Mouse (Mus musculus): Measurements from ENCODE around the gene Snai3. TPM values are rescaled to one million over a fixed set of nuclear protein-coding genes. Genes with fewer than 3 reads are reported as not detected.

Gene Snai3
- polyA plus RNA-seq, 1 experiment from 2014 or later = not detected

- Histone ChIP-seq H3K4me3 (ENCODE audit: low read depth, low read length) (peak within 1 kb of the TSS; percentile 98), H3K27me3 (replicated peaks; ENCODE audit: control insufficient read depth, insufficient read depth, low read length) (no peaks in the 10 kb centered on the region), H3K4me1 (ENCODE audit: control insufficient read depth, insufficient read depth, low read length) (peaks cover 9% of the 10 kb centered on the region; the same call in 1 of the 2 replicates), H3K4me2 (ENCODE audit: low read length) (peak within 1 kb of the TSS; percentile 89), H3K9ac (ENCODE audit: low read length) (peak within 1 kb of the TSS; percentile 96), H3K9me3 (replicated peaks; ENCODE audit: control insufficient read depth, low read length) (no peaks in the 10 kb centered on the region), H3K36me3 (ENCODE audit: control insufficient read depth, insufficient read depth, low read length) (peaks cover 41% of the 10 kb centered on the region), H3K27ac (ENCODE audit: low read depth, low read length) (peak within 1 kb of the TSS; percentile 79)
- ATAC-seq (peak; percentile 97), DNase-seq (ENCODE audit: low spot score) (peak; percentile 91)
- WGBS = under 1% methylated on average over 93 of the region's 103 CpGs
Measured at GRCm38 (mm10) chr8:122475580-122476320, 15.2 kb upstream of the Snai3 start, which contains the start of the genes Rnf166 and Ctu2. Gene Rnf166 (minus strand): TSS chr8:122476064. Gene Ctu2 (plus strand): TSS chr8:122476143.

- Histone ChIP-seq H3K4me1 (ENCODE audit: control insufficient read depth, insufficient read depth, low read length) (peaks cover 9% of the 10 kb centered on the region; the same call in 1 of the 2 replicates), H3K9ac (ENCODE audit: low read length) (peak overlapping the region; percentile 96), H3K4me2 (ENCODE audit: low read length) (peak overlapping the region; percentile 89), H3K9me3 (replicated peaks; ENCODE audit: control insufficient read depth, low read length) (no peaks in the 10 kb centered on the region), H3K4me3 (ENCODE audit: low read depth, low read length) (peak overlapping the region; percentile 98), H3K36me3 (ENCODE audit: control insufficient read depth, insufficient read depth, low read length) (peaks cover 39% of the 10 kb centered on the region), H3K27ac (ENCODE audit: low read depth, low read length) (peak overlapping the region; percentile 18; the same call in 1 of the 2 replicates), H3K27me3 (replicated peaks; ENCODE audit: control insufficient read depth, insufficient read depth, low read length) (no peaks in the 10 kb centered on the region)
- WGBS = 17% methylated on average over 16 of the region's 16 CpGs
- peak; percentile 19 for DNase-seq (ENCODE audit: low spot score)
- ATAC-seq = peak; percentile 4; the same call in 1 of the 2 replicates
Measured at GRCm38 (mm10) chr8:122474951-122475560, 14.5 kb upstream of the Snai3 start.

GRCm38 (mm10) chr8:122473911-122474421 lies 13.4 kb upstream of the Snai3 start:
- peaks cover 32% of the 10 kb centered on the region for H3K36me3 ChIP-seq (ENCODE audit: control insufficient read depth, insufficient read depth, low read length)
- no peaks in the 10 kb centered on the region for H3K9me3 ChIP-seq (replicated peaks; ENCODE audit: control insufficient read depth, low read length)
- ATAC-seq (no peak), DNase-seq (ENCODE audit: low spot score) (no peak)
- H3K4me2 ChIP-seq (ENCODE audit: low read length) = no peak overlapping the region
- no peak overlapping the region for H3K27ac ChIP-seq (ENCODE audit: low read depth, low read length)
- peaks cover 9% of the 10 kb centered on the region; the same call in 1 of the 2 replicates for H3K4me1 ChIP-seq (ENCODE audit: control insufficient read depth, insufficient read depth, low read length)
- H3K4me3 ChIP-seq (ENCODE audit: low read depth, low read length) = no peak overlapping the region
- H3K9ac ChIP-seq (ENCODE audit: low read length) = no peak overlapping the region
- no peaks in the 10 kb centered on the region for H3K27me3 ChIP-seq (replicated peaks; ENCODE audit: control insufficient read depth, insufficient read depth, low read length)
- WGBS = 90% methylated on average over 8 of the region's 8 CpGs

- H3K27me3 ChIP-seq (replicated peaks; ENCODE audit: control insufficient read depth, insufficient read depth, low read length) = no peaks in the 10 kb centered on the region
- no peaks in the 10 kb centered on the region for H3K9me3 ChIP-seq (replicated peaks; ENCODE audit: control insufficient read depth, low read length)
- peaks cover 44% of the 10 kb centered on the region for H3K36me3 ChIP-seq (ENCODE audit: control insufficient read depth, insufficient read depth, low read length)
- WGBS = 86% methylated on average over 5 of the region's 5 CpGs
- H3K9ac ChIP-seq (ENCODE audit: low read length) = no peak overlapping the region
- peaks cover 4% of the 10 kb centered on the region; the same call in 1 of the 2 replicates for H3K4me1 ChIP-seq (ENCODE audit: control insufficient read depth, insufficient read depth, low read length)
- DNase-seq (ENCODE audit: low spot score) (no peak), ATAC-seq (no peak)
- no peak overlapping the region for H3K4me3 ChIP-seq (ENCODE audit: low read depth, low read length)
- no peak overlapping the region for H3K27ac ChIP-seq (ENCODE audit: low read depth, low read length)
- no peak overlapping the region for H3K4me2 ChIP-seq (ENCODE audit: low read length)
Measured at GRCm38 (mm10) chr8:122470691-122471090, 10.2 kb upstream of the Snai3 start.

GRCm38 (mm10) chr8:122469965-122470364 lies 9.4 kb upstream of the Snai3 start:
- WGBS = 87% methylated on average over 10 of the region's 10 CpGs
- Histone ChIP-seq H3K27ac (ENCODE audit: low read depth, low read length) (no peak overlapping the region), H3K4me1 (ENCODE audit: control insufficient read depth, insufficient read depth, low read length) (peaks cover 2% of the 10 kb centered on the region; the same call in 1 of the 2 replicates), H3K36me3 (ENCODE audit: control insufficient read depth, insufficient read depth, low read length) (peaks cover 50% of the 10 kb centered on the region), H3K27me3 (replicated peaks; ENCODE audit: control insufficient read depth, insufficient read depth, low read length) (no peaks in the 10 kb centered on the region), H3K4me2 (ENCODE audit: low read length) (no peak overlapping the region), H3K9me3 (replicated peaks; ENCODE audit: control insufficient read depth, low read length) (no peaks in the 10 kb centered on the region), H3K9ac (ENCODE audit: low read length) (no peak overlapping the region), H3K4me3 (ENCODE audit: low read depth, low read length) (no peak overlapping the region)
- ATAC-seq (no peak), DNase-seq (ENCODE audit: low spot score) (no peak)

GRCm38 (mm10) chr8:122469407-122469806 lies 8.9 kb upstream of the Snai3 start:
- Histone ChIP-seq H3K4me1 (ENCODE audit: control insufficient read depth, insufficient read depth, low read length) (no peaks in the 10 kb centered on the region), H3K4me2 (ENCODE audit: low read length) (no peak overlapping the region), H3K27ac (ENCODE audit: low read depth, low read length) (no peak overlapping the region), H3K27me3 (replicated peaks; ENCODE audit: control insufficient read depth, insufficient read depth, low read length) (no peaks in the 10 kb centered on the region), H3K9me3 (replicated peaks; ENCODE audit: control insufficient read depth, low read length) (no peaks in the 10 kb centered on the region), H3K9ac (ENCODE audit: low read length) (no peak overlapping the region), H3K36me3 (ENCODE audit: control insufficient read depth, insufficient read depth, low read length) (peaks cover 50% of the 10 kb centered on the region), H3K4me3 (ENCODE audit: low read depth, low read length) (no peak overlapping the region)
- no peak for ATAC-seq
- no peak for DNase-seq (ENCODE audit: low spot score)
- 82% methylated on average over 6 of the region's 6 CpGs for WGBS

- H3K27me3 ChIP-seq (replicated peaks; ENCODE audit: control insufficient read depth, insufficient read depth, low read length) = 0 out of 2 replicates have a peak, but pooled peaks cover 2% of the 10 kb centered on the region
- ATAC-seq (no peak), DNase-seq (ENCODE audit: low spot score) (no peak)
- 94% methylated on average over 13 of the region's 13 CpGs for WGBS
- H3K9me3 ChIP-seq (replicated peaks; ENCODE audit: control insufficient read depth, low read length) = no peaks in the 10 kb centered on the region
- no peaks in the 10 kb centered on the region for H3K4me1 ChIP-seq (ENCODE audit: control insufficient read depth, insufficient read depth, low read length)
- H3K4me2 ChIP-seq (ENCODE audit: low read length) = no peak overlapping the region
- no peak overlapping the region for H3K27ac ChIP-seq (ENCODE audit: low read depth, low read length)
- peaks cover 38% of the 10 kb centered on the region for H3K36me3 ChIP-seq (ENCODE audit: control insufficient read depth, insufficient read depth, low read length)
- H3K9ac ChIP-seq (ENCODE audit: low read length) = no peak overlapping the region
- no peak overlapping the region for H3K4me3 ChIP-seq (ENCODE audit: low read depth, low read length)
Measured at GRCm38 (mm10) chr8:122467816-122468215, 7.3 kb upstream of the Snai3 start.

GRCm38 (mm10) chr8:122464985-122465384 lies 4.5 kb upstream of the Snai3 start:
- Histone ChIP-seq H3K27ac (ENCODE audit: low read depth, low read length) (no peak overlapping the region), H3K4me3 (ENCODE audit: low read depth, low read length) (no peak overlapping the region), H3K27me3 (replicated peaks; ENCODE audit: control insufficient read depth, insufficient read depth, low read length) (peaks cover 30% of the 10 kb centered on the region), H3K4me2 (ENCODE audit: low read length) (no peak overlapping the region), H3K36me3 (ENCODE audit: control insufficient read depth, insufficient read depth, low read length) (peaks cover 34% of the 10 kb centered on the region), H3K4me1 (ENCODE audit: control insufficient read depth, insufficient read depth, low read length) (peaks cover 6% of the 10 kb centered on the region; the same call in 1 of the 2 replicates), H3K9me3 (replicated peaks; ENCODE audit: control insufficient read depth, low read length) (no peaks in the 10 kb centered on the region), H3K9ac (ENCODE audit: low read length) (no peak overlapping the region)
- WGBS = 79% methylated on average over 7 of the region's 7 CpGs
- DNase-seq (ENCODE audit: low spot score) (no peak), ATAC-seq (no peak)

All from forebrain, embryonic 14.5 days (tissue).